Mouse (Mus musculus) hindbrain, embryonic 15.5 days (tissue): ENCODE data around the gene Slc6a11. TPM values are rescaled to one million over a fixed set of nuclear protein-coding genes. Genes with fewer than 3 reads are reported as not detected.

Experiments used
- ATAC-seq: fragments of 200-750 bp; cut with Nextera tagmentation; 2 replicates; pipeline ENCODE4 v1.8.0; 2017; ENCODE audit warnings: low read depth, moderate number of reproducible peaks, moderate TSS enrichment; ENCODE audit not compliant: low FRiP score
- H3K27ac ChIP-seq: fragments of 300-500 bp; sonication (generic); replicated peaks from 2 replicates; pipeline ENCODE4 v1.5.1; 2015; ENCODE audit warnings: mild to moderate bottlenecking, inconsistent platforms
- H3K27me3 ChIP-seq: fragments of 300-500 bp; sonication (generic); 2 replicates; pipeline ENCODE4 v1.6.1; 2015; ENCODE audit warnings: control low read depth, inconsistent platforms
- H3K36me3 ChIP-seq: fragments of 300-500 bp; sonication (generic); 2 replicates; pipeline ENCODE4 v1.6.1; 2015; ENCODE audit warnings: control low read depth, inconsistent platforms
- H3K4me1 ChIP-seq: fragments of 300-500 bp; sonication (generic); replicated peaks from 2 replicates; pipeline ENCODE4 v1.6.1; 2015; ENCODE audit warnings: control low read depth, inconsistent platforms
- H3K4me2 ChIP-seq: fragments of 300-500 bp; sonication (generic); 2 replicates; pipeline ENCODE4 v1.6.1; 2015; ENCODE audit warnings: moderate library complexity, mild to moderate bottlenecking, inconsistent platforms
- H3K4me3 ChIP-seq: fragments of 300-500 bp; sonication (generic); 2 replicates; pipeline ENCODE4 v1.5.1; 2015; ENCODE audit warnings: mild to moderate bottlenecking, inconsistent platforms
- H3K9ac ChIP-seq: fragments of 300-500 bp; sonication (generic); 2 replicates; pipeline ENCODE4 v1.6.1; 2015; ENCODE audit warnings: inconsistent platforms
- H3K9me3 ChIP-seq: fragments of 300-500 bp; sonication (generic); 2 replicates; pipeline ENCODE4 v1.6.1; 2016; ENCODE audit warnings: control low read depth, inconsistent platforms
- WGBS: fragments of 180-500 bp; shearing (Covaris S2); methylation state at CpG from one replicate; pipeline ENCODE4 v1.1.7; 2015; 5-methylcytosine and 5-hydroxymethylcytosine counted together
- polyA plus RNA-seq: library from polyadenylated mRNA; unstranded; fragments of >200 nt; fragmentation: Nextera tagmentation; extraction: Ambion mirVana; gene quantifications from 2 replicates; pipeline ENCODE4 v1.2.1, GENCODE M21; 2015

Gene Slc6a11
- polyA plus RNA-seq, 1 experiment from 2014 or later = 80.6 TPM

DNA sequence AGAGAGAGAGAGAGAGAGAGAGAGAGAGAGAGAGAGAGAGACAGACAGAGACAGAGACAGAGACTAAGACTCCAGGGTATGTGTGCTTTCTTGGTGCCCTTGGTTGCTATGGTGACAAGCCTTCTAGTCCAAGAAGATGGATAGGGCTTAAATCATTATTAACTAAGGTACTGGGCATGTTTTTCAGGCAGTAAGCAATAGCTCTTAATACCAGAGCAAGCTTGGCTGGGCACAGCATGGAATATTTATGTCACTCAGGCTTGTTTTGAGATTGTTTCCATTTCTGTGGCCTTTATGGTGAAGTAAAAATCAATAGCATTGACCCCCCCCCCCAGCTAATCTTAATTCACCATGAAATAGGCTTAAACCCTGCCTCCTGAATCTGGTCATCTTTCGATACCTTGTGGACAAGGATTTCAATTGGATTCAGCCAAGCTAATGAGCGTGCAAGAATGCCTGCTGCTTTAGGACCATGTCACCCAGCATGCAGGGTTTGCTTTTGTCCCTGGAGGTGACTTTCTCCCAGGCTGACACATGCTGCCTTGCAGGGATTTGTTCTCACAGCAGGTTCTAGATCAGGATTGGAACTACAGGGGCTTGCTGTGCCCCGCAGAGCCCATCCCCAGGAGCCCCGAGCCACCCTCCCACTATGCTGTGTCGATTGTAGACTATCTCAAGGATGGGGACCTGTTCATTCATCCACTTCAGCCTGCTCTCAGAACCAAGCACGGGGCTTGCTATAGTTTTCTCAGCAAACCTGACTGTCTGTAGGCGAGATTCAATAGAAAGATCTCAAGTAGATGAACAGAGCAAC is 51.5 kb downstream of the Slc6a11 start:
- Histone ChIP-seq H3K4me1 (peaks cover 13% of the 10 kb centered on the region), H3K9me3 (no peaks in the 10 kb centered on the region), H3K27ac (peak overlapping the region; percentile 74), H3K4me2 (no peak overlapping the region), H3K27me3 (peaks cover 10% of the 10 kb centered on the region), H3K4me3 (no peak overlapping the region), H3K9ac (no peak overlapping the region), H3K36me3 (no peaks in the 10 kb centered on the region)
- peak; percentile 56 for ATAC-seq
- WGBS = 31% methylated on average over 7 of the region's 7 CpGs

- H3K27ac ChIP-seq = no peak overlapping the region
- H3K4me3 ChIP-seq = no peak overlapping the region
- H3K27me3 ChIP-seq = peaks cover 3% of the 10 kb centered on the region; the same call in 1 of the 2 replicates
- H3K36me3 ChIP-seq = no peaks in the 10 kb centered on the region
- 62% methylated on average over 4 of the region's 4 CpGs for WGBS
- H3K9ac ChIP-seq = no peak overlapping the region
- H3K9me3 ChIP-seq = no peaks in the 10 kb centered on the region
- H3K4me1 ChIP-seq = peaks cover 13% of the 10 kb centered on the region
- ATAC-seq = no peak
- no peak overlapping the region for H3K4me2 ChIP-seq
Observed at GRCm38 (mm10) chr6:114187121-114187520, 56.1 kb downstream of the Slc6a11 start.

DNA sequence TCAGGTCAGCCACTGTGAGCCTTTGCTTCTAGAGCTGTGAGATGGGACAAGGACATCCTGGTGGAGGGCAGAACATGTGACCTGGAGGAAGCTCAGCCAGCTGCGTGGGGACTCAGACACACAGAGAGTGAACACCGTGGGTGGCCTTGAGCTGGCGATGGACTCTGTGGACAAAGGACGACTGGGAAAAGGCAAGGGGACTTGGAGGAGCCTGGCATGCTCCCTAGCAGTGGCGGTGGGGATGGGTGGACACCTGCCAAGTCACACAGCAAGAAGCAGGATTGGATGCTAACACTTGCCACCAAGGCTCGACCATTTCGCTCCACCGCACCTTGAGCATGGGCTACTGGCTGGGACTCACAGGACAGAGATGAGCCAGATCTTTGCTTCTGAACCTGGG is 57.8 kb downstream of the Slc6a11 start:
- Histone ChIP-seq H3K4me2 (no peak overlapping the region), H3K36me3 (no peaks in the 10 kb centered on the region), H3K4me3 (no peak overlapping the region), H3K9ac (no peak overlapping the region), H3K9me3 (no peaks in the 10 kb centered on the region), H3K27me3 (peaks cover 3% of the 10 kb centered on the region; the same call in 1 of the 2 replicates), H3K4me1 (no peaks in the 10 kb centered on the region), H3K27ac (no peak overlapping the region)
- ATAC-seq = peak; percentile 69; the same call in 1 of the 2 replicates
- 67% methylated on average over 8 of the region's 8 CpGs for WGBS

GRCm38 (mm10) chr6:114195998-114196397 is 65.0 kb downstream of the Slc6a11 start:
- Histone ChIP-seq H3K4me3 (no peak overlapping the region), H3K4me2 (no peak overlapping the region), H3K27me3 (peaks cover 3% of the 10 kb centered on the region; the same call in 1 of the 2 replicates), H3K9ac (no peak overlapping the region), H3K9me3 (no peaks in the 10 kb centered on the region), H3K4me1 (no peaks in the 10 kb centered on the region), H3K36me3 (no peaks in the 10 kb centered on the region), H3K27ac (no peak overlapping the region)
- no peak for ATAC-seq

GRCm38 (mm10) chr6:114199200-114199845 is 68.3 kb downstream of the Slc6a11 start:
- Histone ChIP-seq H3K36me3 (no peaks in the 10 kb centered on the region), H3K27me3 (peaks cover 3% of the 10 kb centered on the region; the same call in 1 of the 2 replicates), H3K4me2 (no peak overlapping the region), H3K4me1 (no peaks in the 10 kb centered on the region), H3K9me3 (no peaks in the 10 kb centered on the region), H3K27ac (0 out of 2 replicates have a peak overlapping the region, but pooled peaks have one; percentile 4), H3K9ac (no peak overlapping the region), H3K4me3 (no peak overlapping the region)
- WGBS = 52% methylated on average over 9 of the region's 9 CpGs
- ATAC-seq = no peak

DNA sequence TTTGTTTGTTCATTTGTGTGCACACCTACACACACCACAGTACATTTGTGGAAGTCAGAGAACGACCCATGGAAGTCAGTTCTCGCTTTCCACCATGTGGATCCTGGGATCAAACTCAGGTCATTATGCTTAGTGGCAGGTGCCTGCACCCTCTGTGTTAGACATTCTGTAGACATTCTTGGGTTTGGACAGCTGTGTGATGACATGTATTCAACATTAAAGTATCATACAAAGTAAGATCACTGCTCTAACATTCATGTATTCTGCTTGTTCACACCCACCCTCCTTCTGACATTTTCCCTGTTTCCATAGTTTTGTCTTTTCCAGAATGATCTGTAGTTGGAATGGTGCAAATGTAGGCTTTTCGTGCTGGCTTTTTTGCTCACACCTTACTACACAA is 73.5 kb downstream of the Slc6a11 start:
- Histone ChIP-seq H3K27me3 (no peaks in the 10 kb centered on the region), H3K4me1 (no peaks in the 10 kb centered on the region), H3K27ac (no peak overlapping the region), H3K4me2 (no peak overlapping the region), H3K9ac (no peak overlapping the region), H3K36me3 (no peaks in the 10 kb centered on the region), H3K4me3 (no peak overlapping the region), H3K9me3 (no peaks in the 10 kb centered on the region; the same call in 1 of the 2 replicates)
- no peak for ATAC-seq
- WGBS = 88% methylated on average over 3 of the region's 3 CpGs

- no peaks in the 10 kb centered on the region for H3K27me3 ChIP-seq
- WGBS = 85% methylated on average over 2 of the region's 2 CpGs
- H3K4me3 ChIP-seq = no peak overlapping the region
- no peak for ATAC-seq
- no peaks in the 10 kb centered on the region; the same call in 1 of the 2 replicates for H3K9me3 ChIP-seq
- no peak overlapping the region for H3K4me2 ChIP-seq
- no peak overlapping the region for H3K27ac ChIP-seq
- no peak overlapping the region for H3K9ac ChIP-seq
- H3K36me3 ChIP-seq = no peaks in the 10 kb centered on the region
- H3K4me1 ChIP-seq = no peaks in the 10 kb centered on the region
Observed at GRCm38 (mm10) chr6:114208296-114208695, 77.3 kb downstream of the Slc6a11 start.

DNA sequence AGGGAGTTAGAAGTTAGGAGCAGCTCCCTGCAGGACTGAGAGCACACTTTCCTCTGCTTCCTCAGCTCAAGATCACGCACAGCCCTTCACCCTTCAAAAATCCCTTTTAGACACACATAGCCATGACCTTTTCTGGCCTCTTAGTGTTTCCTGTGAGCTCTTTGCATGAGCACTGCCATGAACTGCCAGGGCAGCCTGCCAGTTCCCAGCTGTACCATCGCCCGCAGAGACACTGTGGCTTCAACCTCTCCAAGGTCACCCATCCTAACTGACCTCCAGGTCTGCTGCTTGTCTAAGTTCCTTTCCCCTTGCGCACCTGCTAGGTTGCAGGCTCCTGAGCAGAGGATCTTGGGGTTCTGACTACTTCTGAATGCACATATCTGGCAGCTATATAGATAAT is 83.4 kb downstream of the Slc6a11 start:
- H3K27ac ChIP-seq = peak overlapping the region; percentile 25; the same call in 1 of the 2 replicates
- 75% methylated on average over 4 of the region's 4 CpGs for WGBS
- H3K27me3 ChIP-seq = no peaks in the 10 kb centered on the region
- H3K4me2 ChIP-seq = no peak overlapping the region
- H3K4me3 ChIP-seq = no peak overlapping the region
- ATAC-seq = no peak
- H3K36me3 ChIP-seq = no peaks in the 10 kb centered on the region
- no peak overlapping the region for H3K9ac ChIP-seq
- no peaks in the 10 kb centered on the region for H3K9me3 ChIP-seq
- peaks cover 25% of the 10 kb centered on the region for H3K4me1 ChIP-seq

- Histone ChIP-seq H3K36me3 (no peaks in the 10 kb centered on the region), H3K27ac (peak overlapping the region; percentile 73), H3K27me3 (no peaks in the 10 kb centered on the region), H3K9ac (no peak overlapping the region), H3K4me2 (no peak overlapping the region), H3K4me3 (no peak overlapping the region), H3K4me1 (peaks cover 25% of the 10 kb centered on the region), H3K9me3 (no peaks in the 10 kb centered on the region)
- peak; percentile 92 for ATAC-seq
- WGBS = 22% methylated on average over 13 of the region's 13 CpGs
Observed at GRCm38 (mm10) chr6:114216741-114217414, 85.8 kb downstream of the Slc6a11 start.

GRCm38 (mm10) chr6:114224399-114224798 is 93.4 kb downstream of the Slc6a11 start:
- 21% methylated on average over 4 of the region's 4 CpGs for WGBS
- H3K4me2 ChIP-seq = no peak overlapping the region
- peaks cover 3% of the 10 kb centered on the region; the same call in 1 of the 2 replicates for H3K4me1 ChIP-seq
- no peak overlapping the region for H3K4me3 ChIP-seq
- H3K9ac ChIP-seq = no peak overlapping the region
- no peak overlapping the region for H3K27ac ChIP-seq
- no peaks in the 10 kb centered on the region for H3K27me3 ChIP-seq
- H3K9me3 ChIP-seq = no peaks in the 10 kb centered on the region
- no peaks in the 10 kb centered on the region for H3K36me3 ChIP-seq
- no peak for ATAC-seq

DNA sequence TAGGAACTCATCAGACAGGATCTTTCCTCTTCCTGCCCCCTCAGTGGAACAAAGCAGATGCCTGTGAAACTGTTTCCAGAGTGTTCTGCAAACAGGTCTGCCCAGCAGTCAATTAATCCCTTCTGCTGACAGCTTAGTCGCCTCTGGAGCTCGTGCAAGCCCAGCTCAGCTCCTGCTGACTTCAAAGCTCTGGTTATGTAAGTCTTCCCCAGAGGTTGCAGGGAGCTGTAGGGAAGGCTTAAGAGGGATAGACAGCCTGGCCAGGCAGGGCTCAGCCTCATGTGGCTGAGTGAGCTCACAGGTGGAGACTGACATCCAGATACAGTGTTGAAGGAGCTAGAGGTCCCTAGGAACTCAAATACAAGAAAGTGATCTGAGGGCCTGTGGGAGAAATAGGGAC is 96.3 kb downstream of the Slc6a11 start:
- Histone ChIP-seq H3K4me1 (peaks cover 3% of the 10 kb centered on the region; the same call in 1 of the 2 replicates), H3K4me3 (no peak overlapping the region), H3K9ac (no peak overlapping the region), H3K4me2 (no peak overlapping the region), H3K27me3 (0 out of 2 replicates have a peak, but pooled peaks cover 3% of the 10 kb centered on the region), H3K36me3 (0 out of 2 replicates have a peak, but pooled peaks cover 3% of the 10 kb centered on the region), H3K9me3 (no peaks in the 10 kb centered on the region), H3K27ac (no peak overlapping the region; the same call in 1 of the 2 replicates)
- 0% methylated on average over 2 of the region's 2 CpGs for WGBS
- no peak for ATAC-seq

- no peak overlapping the region for H3K4me2 ChIP-seq
- peaks cover 3% of the 10 kb centered on the region; the same call in 1 of the 2 replicates for H3K4me1 ChIP-seq
- H3K27me3 ChIP-seq = 0 out of 2 replicates have a peak, but pooled peaks cover 3% of the 10 kb centered on the region
- 0 out of 2 replicates have a peak, but pooled peaks cover 3% of the 10 kb centered on the region for H3K36me3 ChIP-seq
- no peak overlapping the region for H3K27ac ChIP-seq
- ATAC-seq = no peak
- H3K9ac ChIP-seq = no peak overlapping the region
- H3K9me3 ChIP-seq = no peaks in the 10 kb centered on the region
- H3K4me3 ChIP-seq = no peak overlapping the region
- 73% methylated on average over 3 of the region's 3 CpGs for WGBS
Observed at GRCm38 (mm10) chr6:114228196-114228595, 97.2 kb downstream of the Slc6a11 start.
